Mouse (Mus musculus): Measurements from ENCODE around the gene Naa20. TPM values are rescaled to one million over a fixed set of nuclear protein-coding genes. Genes with fewer than 3 reads are reported as not detected.

The Naa20 gene
- polyA plus RNA-seq, 1 experiment from 2014 or later = 125 TPM

GRCm38 (mm10) chr2:145961861-145962260, 60.0 kb downstream of the Naa20 start:
- no peak overlapping the region for H3K4me3 ChIP-seq
- no peak overlapping the region for H3K4me2 ChIP-seq (replicated peaks)
- no peak overlapping the region for H3K9ac ChIP-seq
- H3K4me1 ChIP-seq = 0 out of 2 replicates have a peak, but pooled peaks cover 4% of the 10 kb centered on the region
- ATAC-seq (ENCODE audit: low FRiP score) = no peak
- H3K9me3 ChIP-seq (replicated peaks) = no peaks in the 10 kb centered on the region
- H3K36me3 ChIP-seq = no peaks in the 10 kb centered on the region
- no peak overlapping the region for H3K27ac ChIP-seq
- H3K27me3 ChIP-seq = peaks cover 3% of the 10 kb centered on the region; the same call in 1 of the 2 replicates
- WGBS = 88% methylated on average over 5 of the region's 5 CpGs

Small RNA genes lying within 50 kb of the gene (microRNA-seq; reads per million reads assigned to microRNA genes)
- not detected for gene Gm25026

Other genes starting within 250 kb of the Naa20 start
- 21.4 and 29.2 TPM in 2 replicates for gene Rin2, start 226.9 kb upstream of the Naa20 start, polyA plus RNA-seq (2016; fragmentation: Nextera tagmentation; extraction: Ambion mirVana)
- 3.0 and 3.6 TPM in 2 replicates for gene Cfap61, start 32.7 kb downstream of the Naa20 start, polyA plus RNA-seq (2016; fragmentation: Nextera tagmentation; extraction: Ambion mirVana)
- 39.0 and 41.5 TPM in 2 replicates for gene Crnkl1, start 32.9 kb downstream of the Naa20 start, polyA plus RNA-seq (2016; fragmentation: Nextera tagmentation; extraction: Ambion mirVana)